Mouse (Mus musculus): ENCODE measurements around the gene Erlec1. TPM values are rescaled to one million over a fixed set of nuclear protein-coding genes. Genes with fewer than 3 reads are reported as not detected.

Erlec1 gene
- polyA plus RNA-seq, 1 experiment from 2014 or later: 10.9 TPM

Other genes with a start within 250 kb of the Erlec1 start
- 31.2 and 33.1 TPM in 2 replicates for gene Psme4, start 182.6 kb downstream of the Erlec1 start, polyA plus RNA-seq (2016; fragmentation: Nextera tagmentation; extraction: Ambion mirVana)
- 0.38 and 0.52 TPM in 2 replicates for gene Gpr75, start 69.0 kb downstream of the Erlec1 start, polyA plus RNA-seq (2016; fragmentation: Nextera tagmentation; extraction: Ambion mirVana)
- gene Asb3, start 68.9 kb downstream of the Erlec1 start, polyA plus RNA-seq (2016; fragmentation: Nextera tagmentation; extraction: Ambion mirVana): 33.4 and 39.3 TPM in 2 replicates
- 10.9 and 12.5 TPM in 2 replicates for gene Chac2, start 32.0 kb upstream of the Erlec1 start, polyA plus RNA-seq (2016; fragmentation: Nextera tagmentation; extraction: Ambion mirVana)
- not detected in 2 replicates for gene Gm17332, start 228.1 kb upstream of the Erlec1 start, polyA plus RNA-seq (2016; fragmentation: Nextera tagmentation; extraction: Ambion mirVana)